Mouse (Mus musculus) spleen, postnatal 10 days (tissue): Measurements from ENCODE around the gene Fam241a.

Source experiments
- DNase-seq, 2 experiments: peaks; one replicate each; pipeline ENCODE4 v3.0.0; 2021 to 2022; ENCODE audit warnings: low spot score in 2 of 2

Gene Fam241a

GRCm38 (mm10) chr3:127895792-127896541 lies at the start of gene Fam241a:
Fam241a (minus strand) TSS chr3:127896324.
- peak; percentile 92 to 93 for DNase-seq

- no peak for DNase-seq
Observed at GRCm38 (mm10) chr3:127932453-127932852, 36.3 kb upstream of the Fam241a start.

- peak; percentile 58 to 64 for DNase-seq
Observed at GRCm38 (mm10) chr3:127930326-127931012, 34.3 kb upstream of the Fam241a start.

DNA sequence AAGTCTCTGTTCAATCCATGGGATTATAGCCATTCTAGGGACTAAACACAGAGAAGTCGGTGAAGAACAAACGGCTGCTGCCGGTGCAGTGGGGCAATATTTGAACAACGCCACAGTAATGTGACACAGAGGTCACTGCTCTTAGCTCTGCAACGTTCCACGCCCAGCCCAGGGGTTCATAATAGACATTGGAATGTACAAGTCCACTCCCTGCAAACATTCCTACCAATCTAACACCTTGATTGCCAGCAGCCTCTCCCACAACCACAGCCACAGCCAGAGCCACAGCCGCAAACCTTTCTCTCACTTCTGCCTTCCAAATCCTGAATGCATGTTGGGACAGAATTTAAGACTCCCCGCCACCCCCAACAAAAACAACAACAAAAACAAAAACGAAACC lies 33.8 kb upstream of the Fam241a start:
- DNase-seq, result peak in 1 of 2 experiments; percentile 49

DNA sequence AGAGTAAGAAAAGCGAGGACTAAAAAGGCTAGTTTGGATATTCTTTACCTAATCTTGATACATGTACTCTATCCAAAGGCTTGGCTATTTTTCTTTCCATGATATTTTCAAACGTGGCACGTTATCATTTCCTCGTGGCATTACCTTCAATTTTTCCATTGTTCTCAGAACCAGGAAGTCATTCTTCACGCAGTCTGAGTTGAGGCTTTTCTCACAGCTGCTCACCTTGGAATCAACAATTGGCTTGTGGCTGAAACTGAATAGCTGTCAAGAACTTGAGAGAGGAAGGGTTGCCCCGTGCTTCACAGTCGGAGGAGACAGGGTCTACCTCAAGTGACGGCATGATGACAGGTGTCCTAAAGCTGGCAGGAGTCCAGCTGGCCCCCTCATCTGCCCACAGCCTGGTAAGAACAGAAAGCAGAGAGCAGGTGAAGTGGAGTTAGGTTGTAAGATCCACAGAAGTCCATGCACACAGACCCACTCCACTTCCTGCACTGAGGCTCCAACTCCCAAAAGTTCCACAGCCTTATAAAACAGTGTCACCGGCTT lies 30.6 kb upstream of the Fam241a start:
- DNase-seq, result no peak

DNA sequence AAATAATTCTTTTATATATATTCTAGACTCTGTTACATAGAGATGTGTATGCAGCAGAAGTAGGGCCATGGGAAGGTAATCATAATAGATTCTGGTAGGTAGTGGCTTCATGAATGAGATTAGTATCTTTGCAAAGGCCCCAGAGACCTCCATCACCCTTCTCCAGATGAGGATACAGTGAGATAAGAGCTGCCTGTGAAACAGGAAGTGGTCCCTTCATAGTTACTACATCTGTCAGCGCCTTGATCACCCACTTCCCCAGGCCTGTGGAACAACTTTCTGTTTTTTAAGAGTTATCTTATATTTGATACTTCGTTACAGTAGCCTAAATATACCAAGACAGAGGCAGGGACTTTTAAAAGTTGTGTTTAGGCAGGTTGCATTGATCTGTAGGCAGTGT lies 28.3 kb upstream of the Fam241a start:
- DNase-seq, result no peak

- DNase-seq, result no peak
Observed at GRCm38 (mm10) chr3:127923183-127923582, 27.1 kb upstream of the Fam241a start.

GRCm38 (mm10) chr3:127922125-127922524 lies 26.0 kb upstream of the Fam241a start:
- no peak for DNase-seq

- DNase-seq, result no peak
Observed at GRCm38 (mm10) chr3:127917999-127918661, 22.0 kb upstream of the Fam241a start.

DNA sequence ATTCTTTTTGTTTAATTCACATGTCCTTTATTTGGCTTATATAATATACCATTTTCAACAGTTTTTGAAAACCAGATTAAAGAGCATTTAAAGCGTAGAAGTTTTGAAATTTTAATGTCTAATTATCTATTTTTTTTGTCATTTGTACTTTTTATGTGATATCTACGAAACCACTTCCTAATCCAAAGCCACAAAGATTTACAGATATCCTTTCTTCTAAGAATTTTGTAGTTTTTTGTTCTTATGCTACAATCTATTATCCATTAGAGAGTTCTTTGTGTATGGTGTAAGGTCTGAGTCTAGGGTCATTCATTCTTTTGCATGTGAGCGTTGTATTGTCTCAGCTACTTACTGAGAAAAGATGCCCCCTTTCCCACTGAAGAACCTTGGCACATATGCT lies 21.4 kb upstream of the Fam241a start:
- no peak for DNase-seq

- no peak for DNase-seq
Observed at GRCm38 (mm10) chr3:127915656-127916334, 19.7 kb upstream of the Fam241a start.

DNA sequence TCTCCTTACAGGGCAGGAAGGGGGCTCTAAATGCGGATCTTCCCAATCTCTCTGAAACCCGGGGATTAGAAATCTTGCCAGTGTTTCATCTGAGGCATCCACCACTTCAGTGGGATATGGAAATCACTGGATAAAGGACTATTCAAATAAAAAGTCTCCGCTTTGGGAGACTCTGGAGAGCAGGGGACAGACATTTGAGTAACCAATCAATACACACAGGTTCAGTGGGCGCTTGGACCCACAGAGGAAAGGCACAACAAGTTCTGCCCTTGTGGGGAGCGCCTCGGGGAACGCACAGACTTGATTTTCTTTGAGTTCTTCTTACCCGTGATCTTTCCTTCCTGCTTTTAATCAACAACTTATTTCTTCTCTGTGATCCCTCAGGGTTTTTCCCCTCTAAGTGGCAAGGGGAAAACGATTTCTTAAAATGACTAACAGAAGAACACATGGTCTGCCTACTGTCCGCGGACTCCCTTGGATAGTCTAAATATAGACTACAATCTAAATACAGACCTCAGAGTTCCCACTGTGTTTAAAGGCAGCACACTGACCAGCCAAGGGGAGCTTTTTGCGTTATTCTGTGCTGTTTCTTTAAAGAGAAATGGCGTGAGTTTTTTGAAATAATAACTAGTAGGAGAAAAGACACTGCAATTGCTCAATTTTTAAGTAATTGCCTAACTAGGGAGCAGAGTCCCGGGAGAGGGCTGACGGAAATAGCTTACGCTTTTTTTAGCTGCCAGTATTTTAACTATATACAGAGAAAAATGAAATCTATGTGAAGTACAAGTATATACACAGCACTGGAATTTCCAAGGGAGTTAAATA lies 18.0 kb upstream of the Fam241a start:
- no peak for DNase-seq

- no peak for DNase-seq
Observed at GRCm38 (mm10) chr3:127909941-127910340, 13.8 kb upstream of the Fam241a start.

- no peak for DNase-seq
Observed at GRCm38 (mm10) chr3:127894981-127895779, 944 bp downstream of the Fam241a start.

GRCm38 (mm10) chr3:127893902-127894301 lies 2.2 kb downstream of the Fam241a start:
- peak; percentile 45 to 59 for DNase-seq

- DNase-seq, result no peak
Observed at GRCm38 (mm10) chr3:127891906-127892305, 4.2 kb downstream of the Fam241a start.

DNA sequence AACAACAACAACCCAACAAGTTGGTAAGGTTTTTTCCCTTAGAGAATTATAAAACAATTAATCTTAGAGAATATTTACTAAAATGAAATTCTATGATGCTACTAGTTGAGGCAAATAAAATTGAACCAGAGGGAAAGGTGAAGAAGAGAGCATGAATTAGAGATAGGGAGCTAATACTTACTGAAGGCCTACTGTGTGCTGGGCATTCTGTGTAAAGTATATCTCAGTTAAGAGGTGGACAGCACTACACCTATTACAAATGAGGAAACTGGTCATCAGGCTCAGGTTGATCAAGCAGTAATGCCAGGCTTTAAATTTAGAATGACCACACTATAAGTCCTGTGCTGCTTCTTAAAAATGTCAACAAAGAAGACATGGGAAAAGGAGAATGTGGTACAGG lies 6.1 kb downstream of the Fam241a start:
- DNase-seq, result no peak

DNA sequence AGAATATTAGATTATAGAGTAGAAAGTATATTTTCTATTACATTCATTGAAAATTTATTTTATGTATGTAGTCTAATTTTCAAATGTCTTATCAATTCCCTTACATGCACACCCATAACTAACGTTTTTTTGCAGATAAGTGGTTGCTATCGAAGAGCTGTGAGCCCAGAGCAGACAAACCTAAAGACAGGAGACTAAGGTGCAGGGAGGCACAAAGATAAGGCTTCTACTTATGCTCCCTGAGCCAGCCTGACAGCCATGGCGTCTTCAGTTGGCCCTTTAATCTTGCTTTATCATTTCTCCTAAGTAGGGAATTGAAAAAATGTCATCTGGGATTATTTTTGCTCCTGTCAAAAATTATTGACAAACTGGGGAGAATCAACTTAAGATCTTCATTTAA lies 6.6 kb downstream of the Fam241a start:
- DNase-seq, result peak in 1 of 2 experiments; percentile 34

DNA sequence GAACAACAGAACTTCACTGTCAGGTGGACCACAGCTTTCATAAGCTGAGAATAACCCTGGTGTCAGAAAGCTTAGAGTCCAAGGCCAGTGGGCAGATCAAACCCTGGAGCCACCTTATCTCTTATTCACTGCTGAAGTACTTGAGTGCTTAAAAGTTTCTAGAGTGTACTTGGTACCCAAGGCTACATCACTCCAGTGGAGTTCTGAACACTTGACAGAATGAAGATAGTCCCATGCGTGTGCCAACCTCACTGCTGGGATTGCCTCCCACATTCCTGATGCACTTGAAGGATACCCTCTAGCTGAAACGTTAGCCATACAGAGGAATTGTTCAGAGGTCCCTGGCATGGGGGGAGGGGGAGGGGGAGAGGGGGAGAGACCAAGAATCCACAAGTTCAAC lies 14.4 kb downstream of the Fam241a start:
- no peak for DNase-seq

GRCm38 (mm10) chr3:127879968-127880367 lies 16.2 kb downstream of the Fam241a start:
- DNase-seq, result no peak
